ENCODE assay signal across 14 mouse cellular contexts in genomic region chr2:160618619-160619220, GRCm38 (mm10). TPM values are rescaled to one million over a fixed set of nuclear protein-coding genes. Genes with fewer than 3 reads are reported as not detected.
DNase-seq lines count a peak whose midpoint lies in the region; ATAC-seq and TF ChIP-seq lines count a peak whose summit lies in the region.
"Had no signal": no experiment of that assay in that cellular context is flagged by ENCODE, and none has a peak within 500 bp of the region (broad histone marks: within the 10 kb centered on the region; RNA-seq: fewer than 3 reads in every experiment).

No protein-coding gene starts in this region.

- WGBS in heart, embryonic 10.5 days = 69% methylated on average over 6 of the region's 6 CpGs
- WGBS in heart, embryonic 11.5 days (ENCODE audit: insufficient replicate concordance) = 67% methylated on average over 6 of the region's 6 CpGs
- 68% methylated on average over 6 of the region's 6 CpGs for WGBS in midbrain, embryonic 11.5 days
- 63% methylated on average over 6 of the region's 6 CpGs for WGBS in midbrain, embryonic 16.5 days
- 41% methylated on average over 6 of the region's 6 CpGs for WGBS in embryonic facial prominence, embryonic 15.5 days
- 46% methylated on average over 6 of the region's 6 CpGs for WGBS in stomach, embryonic 16.5 days
- 88% methylated on average over 6 of the region's 6 CpGs for whole genome bisulfite sequencing in thymus, adult 2 months

- ATAC-seq in heart, embryonic 11.5 days (replicated peaks; ENCODE audit: insufficient number of reproducible peaks, low FRiP score, low TSS enrichment) = no peak
- no peak for ATAC-seq in midbrain, embryonic 11.5 days (ENCODE audit: low FRiP score)
- ATAC-seq in midbrain, embryonic 16.5 days = no peak
- ATAC-seq in embryonic facial prominence, embryonic 15.5 days (ENCODE audit: insufficient number of reproducible peaks, low FRiP score, low TSS enrichment, low read depth) = no peak
- no peak for ATAC-seq in stomach, embryonic 16.5 days (ENCODE audit: insufficient read depth, low FRiP score)
- ATAC-seq: hindbrain, postnatal 0 days had no signal

- no peaks in the 10 kb centered on the region for H3K36me3 ChIP-seq in heart, embryonic 10.5 days
- no peaks in the 10 kb centered on the region for H3K36me3 ChIP-seq in heart, embryonic 11.5 days (ENCODE audit: control insufficient read depth, insufficient read depth, low read length)
- H3K36me3 ChIP-seq in midbrain, embryonic 11.5 days (ENCODE audit: control insufficient read depth, insufficient read depth, low read length) = no peaks in the 10 kb centered on the region
- no peaks in the 10 kb centered on the region for H3K36me3 ChIP-seq in midbrain, embryonic 16.5 days (ENCODE audit: control insufficient read depth, insufficient read depth, low read length)
- no peaks in the 10 kb centered on the region for H3K36me3 ChIP-seq in embryonic facial prominence, embryonic 15.5 days
- H3K36me3 ChIP-seq in stomach, embryonic 16.5 days (ENCODE audit: control insufficient read depth, insufficient read depth, low read length) = no peaks in the 10 kb centered on the region
- H3K36me3 ChIP-seq in thymus, adult 2 months (ENCODE audit: control insufficient read depth, insufficient read depth, low read length) = no peaks in the 10 kb centered on the region

- H3K4me3 ChIP-seq in heart, embryonic 10.5 days = no peak overlapping the region
- no peak overlapping the region for H3K4me3 ChIP-seq in heart, embryonic 11.5 days (ENCODE audit: low read depth, low read length)
- no peak overlapping the region for H3K4me3 ChIP-seq in midbrain, embryonic 11.5 days (ENCODE audit: low read depth, low read length)
- H3K4me3 ChIP-seq in midbrain, embryonic 16.5 days (ENCODE audit: low read depth, low read length) = no peak overlapping the region
- no peak overlapping the region for H3K4me3 ChIP-seq in embryonic facial prominence, embryonic 15.5 days (replicated peaks)
- H3K4me3 ChIP-seq in stomach, embryonic 16.5 days (replicated peaks; ENCODE audit: low read length) = no peak overlapping the region
- H3K4me3 ChIP-seq in thymus, adult 2 months (ENCODE audit: control insufficient read depth, insufficient read depth, low read length) = no peak overlapping the region
- H3K4me3 ChIP-seq: megakaryocyte, embryonic 14.5 days had no signal

- no peak overlapping the region for H3K4me2 ChIP-seq in heart, embryonic 11.5 days
- H3K4me2 ChIP-seq in midbrain, embryonic 11.5 days = no peak overlapping the region
- H3K4me2 ChIP-seq in midbrain, embryonic 16.5 days (ENCODE audit: low read length) = no peak overlapping the region
- H3K4me2 ChIP-seq in embryonic facial prominence, embryonic 15.5 days (replicated peaks) = no peak overlapping the region
- no peak overlapping the region for H3K4me2 ChIP-seq in stomach, embryonic 16.5 days (ENCODE audit: low read depth, low read length)

- H3K27ac ChIP-seq in heart, embryonic 10.5 days = peak overlapping the region; percentile 29; the same call in 1 of the 2 replicates
- no peak overlapping the region for H3K27ac ChIP-seq in heart, embryonic 11.5 days (ENCODE audit: low read depth, low read length)
- no peak overlapping the region for H3K27ac ChIP-seq in midbrain, embryonic 11.5 days (ENCODE audit: low read depth, low read length)
- H3K27ac ChIP-seq in midbrain, embryonic 16.5 days (ENCODE audit: low read length) = no peak overlapping the region
- H3K27ac ChIP-seq in embryonic facial prominence, embryonic 15.5 days (replicated peaks) = peak overlapping the region; percentile 73
- peak overlapping the region; percentile 81 for H3K27ac ChIP-seq in stomach, embryonic 16.5 days (ENCODE audit: low read length)
- no peak overlapping the region for H3K27ac ChIP-seq in thymus, adult 2 months (ENCODE audit: control insufficient read depth, insufficient read depth, low read length)
- H3K27ac ChIP-seq: hindbrain, postnatal 0 days had no signal

- no peak for TF ChIP-seq CTCF in thymus, adult 2 months (IDR thresholded peaks at IDR 0.05; ENCODE audit: borderline replicate concordance, control insufficient read depth, extremely low read depth, insufficient read depth, low read length, poor library complexity)

- H3K9me3 ChIP-seq in heart, embryonic 10.5 days = no peaks in the 10 kb centered on the region
- no peaks in the 10 kb centered on the region for H3K9me3 ChIP-seq in heart, embryonic 11.5 days (replicated peaks; ENCODE audit: control insufficient read depth, low read length)
- H3K9me3 ChIP-seq in midbrain, embryonic 11.5 days (ENCODE audit: control insufficient read depth, low read length) = no peaks in the 10 kb centered on the region
- H3K9me3 ChIP-seq in midbrain, embryonic 16.5 days (replicated peaks; ENCODE audit: control insufficient read depth, low read length, poor library complexity, severe bottlenecking) = no peaks in the 10 kb centered on the region
- H3K9me3 ChIP-seq in embryonic facial prominence, embryonic 15.5 days (replicated peaks) = no peaks in the 10 kb centered on the region
- no peaks in the 10 kb centered on the region; the same call in 1 of the 2 replicates for H3K9me3 ChIP-seq in stomach, embryonic 16.5 days (replicated peaks; ENCODE audit: control insufficient read depth, low read length)

- peaks cover 25% of the 10 kb centered on the region for H3K4me1 ChIP-seq in heart, embryonic 10.5 days
- H3K4me1 ChIP-seq in heart, embryonic 11.5 days (ENCODE audit: control insufficient read depth, insufficient read depth, low read length) = peaks cover 12% of the 10 kb centered on the region
- no peaks in the 10 kb centered on the region for H3K4me1 ChIP-seq in midbrain, embryonic 11.5 days (ENCODE audit: control insufficient read depth, insufficient read depth, low read length)
- peaks cover 2% of the 10 kb centered on the region; the same call in 1 of the 2 replicates for H3K4me1 ChIP-seq in midbrain, embryonic 16.5 days (ENCODE audit: control insufficient read depth, insufficient read depth, low read length)
- H3K4me1 ChIP-seq in embryonic facial prominence, embryonic 15.5 days = peaks cover 43% of the 10 kb centered on the region
- H3K4me1 ChIP-seq in stomach, embryonic 16.5 days (ENCODE audit: control insufficient read depth, insufficient read depth, low read length) = peaks cover 35% of the 10 kb centered on the region
- no peaks in the 10 kb centered on the region for H3K4me1 ChIP-seq in thymus, adult 2 months (replicated peaks; ENCODE audit: control insufficient read depth, insufficient read depth, low read length)

- no peaks in the 10 kb centered on the region for H3K27me3 ChIP-seq in heart, embryonic 10.5 days (ENCODE audit: insufficient read depth, poor library complexity, severe bottlenecking)
- H3K27me3 ChIP-seq in heart, embryonic 11.5 days (ENCODE audit: control insufficient read depth, insufficient read depth, low read length) = no peaks in the 10 kb centered on the region
- no peaks in the 10 kb centered on the region for H3K27me3 ChIP-seq in midbrain, embryonic 11.5 days (ENCODE audit: control insufficient read depth, insufficient read depth, low read length)
- no peaks in the 10 kb centered on the region for H3K27me3 ChIP-seq in midbrain, embryonic 16.5 days (ENCODE audit: control insufficient read depth, insufficient read depth, low read depth, low read length)
- H3K27me3 ChIP-seq in embryonic facial prominence, embryonic 15.5 days = no peaks in the 10 kb centered on the region
- no peaks in the 10 kb centered on the region for H3K27me3 ChIP-seq in stomach, embryonic 16.5 days (ENCODE audit: control insufficient read depth, insufficient read depth, low read length)
- no peaks in the 10 kb centered on the region for H3K27me3 ChIP-seq in thymus, adult 2 months (ENCODE audit: control insufficient read depth, insufficient read depth, low read length)
- H3K27me3 ChIP-seq: megakaryocyte, embryonic 14.5 days had no signal

- no peak overlapping the region for H3K9ac ChIP-seq in heart, embryonic 11.5 days (ENCODE audit: low read depth, low read length)
- no peak overlapping the region for H3K9ac ChIP-seq in midbrain, embryonic 11.5 days (ENCODE audit: low read length)
- H3K9ac ChIP-seq in midbrain, embryonic 16.5 days (ENCODE audit: low read depth, low read length) = no peak overlapping the region
- H3K9ac ChIP-seq in embryonic facial prominence, embryonic 15.5 days = no peak overlapping the region
- no peak overlapping the region for H3K9ac ChIP-seq in stomach, embryonic 16.5 days (ENCODE audit: low read length)

- no peak for TF ChIP-seq POLR2A in thymus, adult 2 months (IDR thresholded peaks at IDR 0.05; ENCODE audit: control insufficient read depth, extremely low read depth, insufficient read depth, low read length, poor library complexity)

- DNase-seq in heart, embryonic 10.5 days (ENCODE audit: low spot score) = no peak
- peak; percentile 84 for DNase-seq in midbrain, embryonic 11.5 days (ENCODE audit: low spot score, missing footprints)
- no peak for DNase-seq in thymus, adult 2 months
- DNase-seq: adrenal gland, postnatal 14 days; cerebellum, adult 11 months; kidney, postnatal 25 days; lung, adult 18-20 months; right cerebral cortex, adult 18-20 months had no signal

RNA-seq across cellular contexts. Expression of gene Top1, which starts 27.0 kb away (rescaled TPM):
- 54.7 and 69.5 TPM in 2 replicates for polyA plus RNA-seq in heart, embryonic 10.5 days (2016; fragmentation: Nextera tagmentation; extraction: Ambion mirVana)
- polyA plus RNA-seq in heart, embryonic 11.5 days (2014; fragmentation: Nextera tagmentation; extraction: Ambion mirVana) = 53.2 and 65.4 TPM in 2 replicates
- 114 and 122 TPM in 2 replicates for polyA plus RNA-seq in midbrain, embryonic 11.5 days (2014; fragmentation: Nextera tagmentation; extraction: Ambion mirVana)
- 68.7 and 76.8 TPM in 2 replicates for polyA plus RNA-seq in midbrain, embryonic 16.5 days (2015; fragmentation: Nextera tagmentation; extraction: Ambion mirVana)
- 69.8 and 71.7 TPM in 2 replicates for polyA plus RNA-seq in embryonic facial prominence, embryonic 15.5 days (2015; fragmentation: Nextera tagmentation; extraction: Ambion mirVana)
- polyA plus RNA-seq in stomach, embryonic 16.5 days (2015; fragmentation: Nextera tagmentation; extraction: Ambion mirVana) = 55.4 and 64.1 TPM in 2 replicates
- 21.2 and 30.2 TPM in 2 replicates for polyA plus RNA-seq in thymus, adult 2 months (2012; rRNA removed)

Comparison
In these comparisons a context has a peak if more than half of its experiments do, and no peak if none do; other contexts are left out.
1. H3K27ac ChIP-seq: peak in heart, embryonic 10.5 days (single experiment), embryonic facial prominence, embryonic 15.5 days (single experiment) and stomach, embryonic 16.5 days (single experiment); none in heart, embryonic 11.5 days (single experiment), midbrain, embryonic 11.5 days (single experiment), midbrain, embryonic 16.5 days (single experiment) and thymus, adult 2 months (single experiment).